Mouse (Mus musculus): Measurements from ENCODE around the gene Nfkbia. TPM values are rescaled to one million over a fixed set of nuclear protein-coding genes. Genes with fewer than 3 reads are reported as not detected.

Gene Nfkbia
- polyA plus RNA-seq, 1 experiment from 2014 or later: 41.2 TPM

GRCm38 (mm10) chr12:55492941-55493340 lies 494 bp upstream of the Nfkbia start:
- peak overlapping the region; percentile 85 for H3K4me2 ChIP-seq (ENCODE audit: low read depth, low read length, severe bottlenecking)
- H3K4me3 ChIP-seq (ENCODE audit: low read depth, low read length): peak overlapping the region; percentile 87
- peak overlapping the region; percentile 98 for H3K27ac ChIP-seq (ENCODE audit: low read depth, low read length)
- no peaks in the 10 kb centered on the region; the same call in 1 of the 2 replicates for H3K36me3 ChIP-seq (ENCODE audit: control insufficient read depth, insufficient read depth, low read length)
- peak overlapping the region; percentile 94 for H3K9ac ChIP-seq (ENCODE audit: low read length)
- H3K4me1 ChIP-seq (replicated peaks; ENCODE audit: control insufficient read depth, insufficient read depth, low read length): peaks cover 7% of the 10 kb centered on the region
- no peaks in the 10 kb centered on the region for H3K27me3 ChIP-seq (ENCODE audit: control insufficient read depth, insufficient read depth, low read length)
- ATAC-seq (replicated peaks; ENCODE audit: low FRiP score): no peak
- WGBS: 1% methylated on average over 12 of the region's 12 CpGs
- DNase-seq (ENCODE audit: low spot score): no peak
- no peaks in the 10 kb centered on the region for H3K9me3 ChIP-seq (ENCODE audit: control insufficient read depth, low read length)

- DNase-seq (ENCODE audit: low spot score) (peak; percentile 93), ATAC-seq (replicated peaks; ENCODE audit: low FRiP score) (peak; percentile 90)
- 3% methylated on average over 30 of the region's 57 CpGs for WGBS
- Histone ChIP-seq H3K4me2 (ENCODE audit: low read depth, low read length, severe bottlenecking) (peak overlapping the region; percentile 85), H3K9ac (ENCODE audit: low read length) (peak overlapping the region; percentile 94), H3K27me3 (ENCODE audit: control insufficient read depth, insufficient read depth, low read length) (no peaks in the 10 kb centered on the region), H3K9me3 (ENCODE audit: control insufficient read depth, low read length) (no peaks in the 10 kb centered on the region), H3K36me3 (ENCODE audit: control insufficient read depth, insufficient read depth, low read length) (no peaks in the 10 kb centered on the region; the same call in 1 of the 2 replicates), H3K27ac (ENCODE audit: low read depth, low read length) (peak overlapping the region; percentile 98), H3K4me1 (replicated peaks; ENCODE audit: control insufficient read depth, insufficient read depth, low read length) (peaks cover 7% of the 10 kb centered on the region), H3K4me3 (ENCODE audit: low read depth, low read length) (peak overlapping the region; percentile 87)
Measured at GRCm38 (mm10) chr12:55491516-55492183, 797 bp downstream of the Nfkbia start.

GRCm38 (mm10) chr12:55490722-55491449 lies 1.6 kb downstream of the Nfkbia start:
- H3K27me3 ChIP-seq (ENCODE audit: control insufficient read depth, insufficient read depth, low read length): no peaks in the 10 kb centered on the region
- H3K9ac ChIP-seq (ENCODE audit: low read length): peak overlapping the region; percentile 94

GRCm38 (mm10) chr12:55489986-55490721 lies 2.3 kb downstream of the Nfkbia start:
- 90% methylated on average over 14 of the region's 14 CpGs for WGBS
- DNase-seq (ENCODE audit: low spot score) (no peak), ATAC-seq (replicated peaks; ENCODE audit: low FRiP score) (no peak)
- Histone ChIP-seq H3K36me3 (ENCODE audit: control insufficient read depth, insufficient read depth, low read length) (no peaks in the 10 kb centered on the region; the same call in 1 of the 2 replicates), H3K27ac (ENCODE audit: low read depth, low read length) (no peak overlapping the region), H3K9me3 (ENCODE audit: control insufficient read depth, low read length) (no peaks in the 10 kb centered on the region), H3K9ac (ENCODE audit: low read length) (no peak overlapping the region), H3K4me3 (ENCODE audit: low read depth, low read length) (no peak overlapping the region), H3K4me1 (replicated peaks; ENCODE audit: control insufficient read depth, insufficient read depth, low read length) (peaks cover 7% of the 10 kb centered on the region), H3K27me3 (ENCODE audit: control insufficient read depth, insufficient read depth, low read length) (no peaks in the 10 kb centered on the region), H3K4me2 (ENCODE audit: low read depth, low read length, severe bottlenecking) (no peak overlapping the region)

More at GRCm38 (mm10) chr12:55490722-55491449, 1.6 kb downstream of the Nfkbia start:
- Histone ChIP-seq H3K4me1 (replicated peaks; ENCODE audit: control insufficient read depth, insufficient read depth, low read length) (peaks cover 7% of the 10 kb centered on the region), H3K9me3 (ENCODE audit: control insufficient read depth, low read length) (no peaks in the 10 kb centered on the region), H3K4me3 (ENCODE audit: low read depth, low read length) (peak overlapping the region; percentile 87), H3K4me2 (ENCODE audit: low read depth, low read length, severe bottlenecking) (peak overlapping the region; percentile 85), H3K36me3 (ENCODE audit: control insufficient read depth, insufficient read depth, low read length) (no peaks in the 10 kb centered on the region; the same call in 1 of the 2 replicates), H3K27ac (ENCODE audit: low read depth, low read length) (peak overlapping the region; percentile 98; the same call in 1 of the 2 replicates)
- no peak for DNase-seq (ENCODE audit: low spot score)
- ATAC-seq (replicated peaks; ENCODE audit: low FRiP score): no peak
- whole genome bisulfite sequencing: 87% methylated on average over 13 of the region's 13 CpGs

- Histone ChIP-seq H3K36me3 (ENCODE audit: control insufficient read depth, insufficient read depth, low read length) (no peaks in the 10 kb centered on the region; the same call in 1 of the 2 replicates), H3K4me1 (replicated peaks; ENCODE audit: control insufficient read depth, insufficient read depth, low read length) (peaks cover 7% of the 10 kb centered on the region), H3K9ac (ENCODE audit: low read length) (no peak overlapping the region), H3K4me3 (ENCODE audit: low read depth, low read length) (no peak overlapping the region), H3K4me2 (ENCODE audit: low read depth, low read length, severe bottlenecking) (no peak overlapping the region), H3K27me3 (ENCODE audit: control insufficient read depth, insufficient read depth, low read length) (no peaks in the 10 kb centered on the region), H3K9me3 (ENCODE audit: control insufficient read depth, low read length) (no peaks in the 10 kb centered on the region), H3K27ac (ENCODE audit: low read depth, low read length) (no peak overlapping the region)
- WGBS: 89% methylated on average over 13 of the region's 13 CpGs
- ATAC-seq (replicated peaks; ENCODE audit: low FRiP score) (no peak), DNase-seq (ENCODE audit: low spot score) (no peak)
Measured at GRCm38 (mm10) chr12:55488661-55489447, 3.6 kb downstream of the Nfkbia start.

- Histone ChIP-seq H3K4me1 (replicated peaks; ENCODE audit: control insufficient read depth, insufficient read depth, low read length) (peaks cover 3% of the 10 kb centered on the region), H3K27ac (ENCODE audit: low read depth, low read length) (no peak overlapping the region), H3K9ac (ENCODE audit: low read length) (no peak overlapping the region), H3K27me3 (ENCODE audit: control insufficient read depth, insufficient read depth, low read length) (no peaks in the 10 kb centered on the region), H3K4me2 (ENCODE audit: low read depth, low read length, severe bottlenecking) (no peak overlapping the region), H3K4me3 (ENCODE audit: low read depth, low read length) (no peak overlapping the region), H3K9me3 (ENCODE audit: control insufficient read depth, low read length) (no peaks in the 10 kb centered on the region), H3K36me3 (ENCODE audit: control insufficient read depth, insufficient read depth, low read length) (no peaks in the 10 kb centered on the region; the same call in 1 of the 2 replicates)
- DNase-seq (ENCODE audit: low spot score) (no peak), ATAC-seq (replicated peaks; ENCODE audit: low FRiP score) (no peak)
- 96% methylated on average over 7 of the region's 7 CpGs for WGBS
Measured at GRCm38 (mm10) chr12:55487843-55488660, 4.4 kb downstream of the Nfkbia start.

- Histone ChIP-seq H3K27me3 (ENCODE audit: control insufficient read depth, insufficient read depth, low read length) (no peaks in the 10 kb centered on the region), H3K4me3 (ENCODE audit: low read depth, low read length) (no peak overlapping the region), H3K9me3 (ENCODE audit: control insufficient read depth, low read length) (no peaks in the 10 kb centered on the region), H3K4me1 (replicated peaks; ENCODE audit: control insufficient read depth, insufficient read depth, low read length) (no peaks in the 10 kb centered on the region; the same call in 1 of the 2 replicates), H3K36me3 (ENCODE audit: control insufficient read depth, insufficient read depth, low read length) (no peaks in the 10 kb centered on the region; the same call in 1 of the 2 replicates), H3K4me2 (ENCODE audit: low read depth, low read length, severe bottlenecking) (no peak overlapping the region), H3K27ac (ENCODE audit: low read depth, low read length) (no peak overlapping the region), H3K9ac (ENCODE audit: low read length) (no peak overlapping the region)
- WGBS: 85% methylated on average over 18 of the region's 18 CpGs
- ATAC-seq (replicated peaks; ENCODE audit: low FRiP score) (no peak), DNase-seq (ENCODE audit: low spot score) (no peak)
Measured at GRCm38 (mm10) chr12:55486923-55487674, 5.3 kb downstream of the Nfkbia start.
